Mouse (Mus musculus): Measurements from ENCODE around the gene Gm21190. TPM values are rescaled to one million over a fixed set of nuclear protein-coding genes. Genes with fewer than 3 reads are reported as not detected.

Gene Gm21190
- polyA plus RNA-seq, 1 experiment from 2014 or later: not detected

Other genes with a start within 250 kb of the Gm21190 start
- gene Gm21149, start 52.7 kb downstream of the Gm21190 start, polyA plus RNA-seq (2015; fragmentation: Nextera tagmentation; extraction: Ambion mirVana): not detected in 2 replicates
- gene Gm21083, start 48.1 kb upstream of the Gm21190 start, polyA plus RNA-seq (2015; fragmentation: Nextera tagmentation; extraction: Ambion mirVana): not detected in 2 replicates
- not detected in 2 replicates for gene Speer4d, start 89.8 kb upstream of the Gm21190 start, polyA plus RNA-seq (2015; fragmentation: Nextera tagmentation; extraction: Ambion mirVana)
- not detected in 2 replicates for gene 4930572O03Rik, start 127.8 kb upstream of the Gm21190 start, polyA plus RNA-seq (2015; fragmentation: Nextera tagmentation; extraction: Ambion mirVana)
- not detected in 2 replicates for gene Speer4c, start 185.0 kb upstream of the Gm21190 start, polyA plus RNA-seq (2015; fragmentation: Nextera tagmentation; extraction: Ambion mirVana)

All from midbrain, embryonic 16.5 days (tissue).